Mouse (Mus musculus) lung, postnatal 36 days (tissue): ENCODE results near the gene Olfr1269.

ENCODE experiments used
- DNase-seq: peaks from one replicate; pipeline ENCODE4 v3.0.0; 2022; ENCODE audit warnings: mixed read lengths

Gene Olfr1269

GRCm38 (mm10) chr2:90121312-90121711 is at the start of gene Olfr1269:
Gene Olfr1269, minus strand, starts transcription at chr2:90121412.
- no peak for DNase-seq

DNA sequence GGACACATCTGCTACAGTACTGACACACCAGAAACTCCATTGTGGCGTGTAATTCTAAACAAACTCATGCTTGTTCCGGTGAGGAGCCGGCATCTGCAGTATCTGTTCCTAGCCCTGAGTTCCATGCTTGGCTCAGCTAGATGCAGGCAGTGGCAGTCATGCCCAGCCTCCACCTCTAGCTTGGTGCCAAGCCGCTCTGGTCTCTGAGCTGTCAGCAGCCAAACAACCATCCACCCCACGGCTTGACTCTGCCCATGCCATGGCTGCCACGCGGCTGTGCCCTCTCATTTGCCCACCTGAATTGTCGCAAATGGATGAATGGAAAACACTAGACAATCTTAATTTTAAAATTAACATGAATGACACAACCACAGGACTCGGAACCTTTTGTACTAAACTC is 32.7 kb upstream of the Olfr1269 start:
- no peak for DNase-seq

DNA sequence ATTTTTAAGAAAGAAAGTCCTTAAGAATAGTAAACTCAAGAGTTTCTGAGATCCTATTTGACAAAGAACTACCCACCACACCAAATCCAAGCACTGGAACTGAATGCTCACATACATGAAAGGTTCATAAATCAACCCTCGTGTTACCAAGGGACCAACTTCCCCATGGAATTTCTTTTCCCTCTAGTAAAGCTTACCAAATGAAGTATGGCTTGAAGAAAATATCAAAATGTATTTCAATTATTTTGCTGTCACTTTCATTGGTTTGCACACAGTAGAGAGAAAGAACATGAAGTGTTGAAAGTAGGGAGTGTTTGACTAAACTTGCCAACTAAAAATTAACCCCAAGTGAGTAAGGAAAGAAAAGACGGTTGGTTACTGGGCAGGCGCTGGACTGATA is 31.8 kb upstream of the Olfr1269 start, which contains the start of gene Olfr1270:
TSS of gene Olfr1270 (minus strand) at position 101 of the 400 bp plus-strand sequence.
- DNase-seq, result no peak

DNA sequence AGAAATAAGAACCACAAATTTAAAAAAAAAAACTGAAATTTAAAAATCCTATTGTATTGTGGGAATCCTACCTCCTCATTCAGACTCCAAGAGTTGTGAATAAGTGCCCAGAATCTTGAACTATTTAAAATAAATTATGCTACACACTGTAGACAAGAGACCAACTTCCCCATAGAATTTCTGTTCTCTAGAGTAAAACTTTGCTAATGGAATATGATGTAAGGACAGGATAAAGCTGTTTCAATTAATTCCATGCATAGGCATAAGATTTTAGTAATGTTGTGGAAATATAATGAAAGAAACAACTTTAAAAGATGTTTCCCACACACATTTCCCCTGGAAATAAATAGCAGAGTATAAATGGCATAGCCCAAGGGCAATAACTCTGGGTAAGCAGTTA is 21.0 kb upstream of the Olfr1269 start, which contains the start of gene Olfr32:
TSS of gene Olfr32 (minus strand) at position 101 of the 400 bp plus-strand sequence.
- DNase-seq, result no peak

GRCm38 (mm10) chr2:90070065-90070464 is 51.1 kb downstream of the Olfr1269 start:
- DNase-seq, result no peak
